25 mouse cellular contexts compared by ENCODE assay signal in genomic region chr12:28060281-28060680, GRCm38 (mm10).
"Had no signal": no experiment of that assay in that cellular context is flagged by ENCODE, and none has a peak within 500 bp of the region (broad histone marks: within the 10 kb centered on the region; RNA-seq: fewer than 3 reads in every experiment).

No protein-coding gene starts in this region.

- DNase-seq: gastrocnemius, adult 2 months; gastrocnemius, postnatal 10 days; gastrocnemius, postnatal 25 days; heart, adult 2 months; heart, postnatal 10 days; heart, postnatal 4 days; kidney, adult 18-20 months; kidney, adult 8-10 months; kidney, postnatal 10 days; kidney, postnatal 25 days; kidney, postnatal 4 days; liver had no signal

- H3K9me3 ChIP-seq: heart, embryonic 10.5 days; heart, embryonic 12.5 days; hindbrain, embryonic 10.5 days; hindbrain, embryonic 13.5 days; hindbrain, embryonic 15.5 days; intestine, embryonic 15.5 days; limb, embryonic 10.5 days; limb, embryonic 12.5 days had no signal

- H3K4me2 ChIP-seq: heart, embryonic 12.5 days; hindbrain, embryonic 13.5 days; hindbrain, embryonic 15.5 days; intestine, embryonic 15.5 days; limb, embryonic 12.5 days; liver, embryonic 11.5 days had no signal

- H3K9ac ChIP-seq: heart, embryonic 12.5 days; hindbrain, embryonic 13.5 days; hindbrain, embryonic 15.5 days; intestine, embryonic 15.5 days; limb, embryonic 12.5 days had no signal

- H3K4me1 ChIP-seq: intestine, embryonic 15.5 days; limb, embryonic 10.5 days had no signal

- H3K27ac ChIP-seq: gastrocnemius, adult 2 months; heart, adult 2 months; heart, embryonic 10.5 days; hindbrain, embryonic 13.5 days; hindbrain, embryonic 15.5 days; intestine, embryonic 15.5 days; layer of hippocampus, adult 2 months; left cerebral cortex, adult 2 months; limb, embryonic 10.5 days; limb, embryonic 12.5 days had no signal

- ATAC-seq: inflammation-experienced regulatory T-cells, adult 6 months; intestine, embryonic 15.5 days; intestine, postnatal 0 days had no signal

- H3K4me3 ChIP-seq: gastrocnemius, adult 2 months; heart, adult 2 months; heart, embryonic 10.5 days; heart, embryonic 12.5 days; hindbrain, embryonic 10.5 days; hindbrain, embryonic 13.5 days; hindbrain, embryonic 15.5 days; intestine, embryonic 15.5 days; layer of hippocampus, adult 2 months; left cerebral cortex, adult 2 months; limb, embryonic 10.5 days; limb, embryonic 12.5 days had no signal

- H3K36me3 ChIP-seq: heart, embryonic 10.5 days; heart, embryonic 12.5 days; hindbrain, embryonic 10.5 days; hindbrain, embryonic 13.5 days; hindbrain, embryonic 15.5 days; intestine, embryonic 15.5 days; limb, embryonic 10.5 days; limb, embryonic 12.5 days had no signal

- H3K27me3 ChIP-seq: heart, embryonic 12.5 days; hindbrain, embryonic 13.5 days; hindbrain, embryonic 15.5 days; intestine, embryonic 15.5 days; limb, embryonic 12.5 days had no signal
